Mouse (Mus musculus) bone marrow macrophage, adult 2 months (primary cell): ENCODE results near the gene Mre11a.

Source experiments
- CTCF ChIP-seq: IDR thresholded peaks from 2 replicates; pipeline ENCODE4 v1.5.1; 2012; ENCODE audit warnings: low read depth, mild to moderate bottlenecking, low read length, moderate library complexity
- POLR2A ChIP-seq: IDR thresholded peaks from 2 replicates; pipeline ENCODE4 v1.6.1; 2012; ENCODE audit warnings: mild to moderate bottlenecking, low read depth, low read length, borderline replicate concordance

DNA sequence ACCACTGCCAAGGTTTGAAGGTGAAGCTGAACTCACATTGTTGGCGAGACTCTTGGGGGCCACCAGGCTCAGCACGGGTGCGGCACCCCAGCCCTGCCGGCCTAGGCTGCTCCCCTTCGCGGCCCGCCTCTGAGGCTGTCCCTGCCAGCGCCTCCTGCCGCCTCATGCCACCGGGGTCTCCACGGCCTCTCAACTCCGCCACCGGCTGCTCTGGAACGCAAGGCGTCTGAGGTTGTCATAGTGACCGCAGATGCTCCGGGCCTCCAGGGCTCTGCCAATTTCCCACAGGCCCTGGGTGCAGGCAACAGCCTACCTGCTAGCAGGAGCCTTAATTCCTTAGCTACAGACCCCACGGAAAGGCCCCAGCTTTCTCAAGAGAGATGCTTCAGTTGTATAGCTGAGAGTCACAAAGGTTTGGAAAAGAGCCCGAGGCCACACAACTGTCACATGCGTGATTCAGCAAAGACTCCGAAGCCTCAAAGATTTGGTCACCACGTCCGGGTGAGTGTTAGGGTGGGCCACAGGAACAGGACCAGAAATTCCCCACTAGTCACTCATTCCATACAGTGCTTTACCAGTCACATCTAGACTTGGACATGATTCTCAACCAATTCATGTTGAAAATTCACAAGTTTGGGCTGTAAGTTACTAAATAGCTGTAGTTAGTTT lies 13.5 kb upstream of the Mre11a start, which contains the start of gene 1700012B09Rik:
- TF ChIP-seq CTCF (no peak), POLR2A (no peak)
